Mouse (Mus musculus) right cerebral cortex, postnatal 10 days (tissue): ENCODE measurements at regions not wholly inside any gene's neighbourhood (a gene's known extent, or its start where the extent isn't known, plus 50 kb on each side); places are given as distances from the start of the nearest gene placed in this dataset.

Experiments used
- DNase-seq, 2 experiments: peaks; one replicate each; pipeline ENCODE4 v3.0.0; 2021; ENCODE audit warnings: low spot score in 2 of 2

DNA sequence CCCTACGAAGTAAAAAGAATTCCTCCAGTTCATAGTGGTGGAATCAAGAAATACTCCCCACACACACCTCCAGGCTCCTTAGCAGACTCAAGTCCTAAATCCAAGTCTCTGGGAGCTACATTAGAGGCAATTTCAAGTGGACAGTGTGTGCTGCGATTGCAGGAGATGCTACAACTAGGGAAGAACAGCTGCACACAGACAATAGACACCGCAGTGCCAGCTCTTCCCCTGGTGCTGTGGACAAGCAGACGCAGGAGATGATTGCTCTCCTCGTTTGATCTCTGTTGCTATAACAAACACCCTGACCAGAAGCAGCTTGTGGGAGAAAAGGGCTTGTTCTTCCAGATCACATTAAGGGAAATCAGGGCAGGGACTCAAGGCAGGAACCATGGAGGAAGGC is 517.1 kb upstream of the Adam5 start:
- no peak for DNase-seq

DNA sequence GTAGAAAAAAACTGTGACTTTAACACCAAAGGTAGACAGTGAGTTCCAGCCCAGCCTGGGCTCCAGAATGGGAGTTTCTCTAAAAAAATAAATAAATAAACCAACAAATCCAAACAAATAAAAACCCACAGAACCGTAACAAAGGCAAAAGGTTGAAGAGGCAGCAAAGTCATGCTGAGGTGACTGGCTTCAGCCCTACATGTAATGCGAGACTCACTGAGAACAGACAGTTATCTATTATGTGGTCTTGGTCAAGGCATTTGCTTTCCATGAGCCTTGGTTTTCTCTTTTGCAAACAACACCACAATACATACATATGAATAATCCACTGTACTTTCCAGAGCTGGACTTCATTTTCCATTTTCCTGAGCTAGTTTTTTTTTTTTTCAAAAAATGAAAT is 516.6 kb upstream of the Adam5 start:
- no peak for DNase-seq

DNA sequence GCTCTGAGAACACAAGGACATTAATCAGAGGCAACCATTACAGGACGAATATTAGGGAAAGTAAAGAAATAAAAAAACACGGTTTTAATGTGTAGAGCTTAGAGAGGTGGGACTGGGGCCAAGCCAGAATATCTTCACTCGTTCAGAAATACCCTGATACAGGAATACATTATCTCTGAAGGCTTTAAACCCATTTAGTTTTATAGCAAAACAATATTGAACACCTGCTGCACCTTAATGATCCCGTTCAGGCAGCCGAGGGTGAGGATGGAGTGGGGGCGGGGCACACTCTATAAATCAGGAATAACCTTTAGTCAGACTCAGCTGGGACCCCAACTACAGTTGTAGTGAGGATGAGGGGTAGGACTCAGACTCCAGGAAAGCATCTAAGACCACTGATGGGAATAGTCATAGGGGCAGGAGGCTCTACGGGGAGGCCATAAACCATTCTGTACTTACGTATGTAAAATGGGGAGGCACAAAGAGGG is 508.0 kb upstream of the Adam5 start:
- DNase-seq = no peak

DNA sequence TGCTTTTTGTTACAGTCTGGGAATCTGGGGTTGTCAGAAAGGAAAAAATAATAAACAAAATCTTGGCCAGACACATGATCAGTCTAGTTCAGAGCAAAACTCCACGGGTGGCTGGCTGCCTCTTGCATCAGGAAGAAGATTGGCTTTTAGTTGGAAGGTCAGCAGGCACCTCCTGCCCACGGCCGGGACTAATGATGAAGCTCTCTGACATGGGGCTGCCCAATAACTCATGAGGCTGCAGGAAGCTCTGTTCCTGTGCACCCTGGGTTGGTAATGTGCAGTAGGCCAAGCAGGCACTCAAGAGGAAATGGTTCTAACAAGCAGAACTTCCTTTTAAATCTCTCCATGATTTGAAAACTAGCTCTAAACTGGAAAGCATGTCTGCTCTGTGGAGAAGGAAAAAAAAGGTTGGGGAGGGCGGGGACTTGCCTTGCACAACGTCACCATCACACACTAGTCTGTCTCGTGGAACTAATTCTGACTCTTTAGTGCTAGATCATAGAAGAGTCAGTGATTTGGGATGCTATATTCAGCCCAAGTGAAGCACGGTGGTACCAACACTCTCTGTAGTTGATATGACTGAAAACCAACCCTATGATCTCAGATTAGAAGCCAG is 507.1 kb upstream of the Adam5 start:
- DNase-seq = no peak

DNA sequence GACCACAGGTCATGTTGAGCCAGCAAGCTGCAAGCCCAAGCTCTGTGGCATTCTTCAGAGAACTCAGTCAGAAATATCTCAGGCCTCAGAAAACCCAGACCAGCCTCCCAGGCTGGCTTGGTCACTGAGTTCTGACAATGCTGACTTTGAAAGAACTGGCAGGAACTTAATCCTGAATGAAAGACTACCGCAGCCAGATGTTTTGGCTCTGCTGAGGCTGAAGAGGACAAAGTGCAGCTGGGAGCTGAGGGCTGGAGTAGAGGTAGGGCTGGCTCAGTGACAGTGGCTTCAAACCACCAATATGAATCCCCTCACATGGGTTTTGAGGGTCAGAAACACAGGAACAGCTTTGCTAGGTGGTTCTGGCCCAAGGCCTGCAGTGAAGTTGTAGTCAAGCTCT is 505.6 kb upstream of the Adam5 start:
- no peak for DNase-seq

DNA sequence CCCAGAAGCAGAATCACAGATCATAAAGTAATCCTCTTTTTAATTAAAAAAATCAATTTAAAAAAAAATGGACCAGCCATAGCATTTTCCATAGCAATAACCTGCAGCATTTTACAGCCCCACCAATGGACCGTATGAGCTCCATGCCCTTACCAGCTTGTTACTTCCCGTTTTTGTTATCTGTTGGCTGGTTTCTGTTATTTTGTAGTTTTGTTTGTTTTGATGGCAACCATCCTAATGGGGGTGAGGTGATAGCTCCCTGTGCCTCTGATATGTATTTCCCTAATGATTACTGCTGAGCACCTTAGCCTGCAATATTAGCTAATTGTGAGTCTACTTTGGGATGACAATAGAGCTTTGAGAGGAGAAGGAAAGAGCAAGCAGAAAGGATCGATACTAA is 504.1 kb upstream of the Adam5 start:
- no peak for DNase-seq

DNA sequence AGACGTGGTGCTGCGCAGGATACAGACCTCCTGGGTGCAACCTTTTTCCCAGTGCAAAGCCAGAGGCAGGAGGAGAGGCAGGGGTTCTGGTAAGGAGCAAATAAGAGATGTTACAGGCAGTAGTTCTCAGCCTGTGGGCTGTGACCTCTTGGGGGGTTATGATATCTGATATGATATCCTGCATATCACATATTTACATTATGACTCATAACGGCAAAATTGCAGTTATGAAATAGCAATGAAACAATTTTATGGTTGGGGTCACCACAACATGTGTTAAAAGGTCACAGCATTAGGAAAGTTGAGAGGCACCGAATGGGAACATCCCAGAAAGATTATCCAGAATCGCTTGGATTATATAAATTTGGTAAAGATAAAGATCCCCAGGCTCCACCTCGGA is 502.8 kb upstream of the Adam5 start:
- DNase-seq = no peak

DNA sequence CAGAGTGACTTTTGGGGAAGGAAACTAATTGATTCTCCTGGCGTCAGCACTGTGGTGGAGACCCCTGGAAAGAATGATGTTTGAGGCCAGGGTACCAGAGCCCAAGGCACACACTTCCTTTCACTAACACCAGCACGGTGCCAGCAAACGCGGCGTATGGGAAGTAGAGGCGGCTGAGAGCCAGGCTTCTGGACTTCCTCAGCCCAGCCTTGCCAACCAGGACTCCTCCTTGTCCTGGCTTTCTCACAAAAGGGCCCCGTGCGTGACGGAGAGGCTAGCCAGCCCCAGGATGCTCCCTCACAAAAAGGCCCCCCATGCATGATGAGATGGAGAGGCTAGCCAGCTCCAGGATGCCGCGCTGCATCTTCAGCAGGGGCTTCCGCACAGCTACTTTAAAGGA is 502.1 kb upstream of the Adam5 start:
- DNase-seq = peak; percentile 50 to 59

DNA sequence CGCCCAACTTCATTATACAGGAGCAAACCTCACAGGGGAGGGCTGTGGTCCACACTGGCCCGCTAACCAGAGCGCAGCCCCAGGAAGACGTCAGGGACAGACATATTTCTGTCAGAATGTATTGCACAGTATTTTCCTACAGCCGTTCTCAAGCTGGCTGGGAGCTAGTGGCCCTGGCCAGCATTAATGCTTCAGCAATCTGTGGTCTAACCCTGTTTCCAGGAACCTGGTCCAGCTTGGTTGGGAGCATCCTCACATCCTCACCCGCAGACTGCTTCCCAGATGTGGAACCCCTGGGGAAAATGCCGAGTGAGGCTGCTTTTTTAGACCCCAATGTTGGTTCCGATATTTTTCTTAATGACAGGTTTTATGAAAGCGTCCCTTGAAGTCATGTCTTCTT is 500.6 kb upstream of the Adam5 start:
- DNase-seq = no peak

DNA sequence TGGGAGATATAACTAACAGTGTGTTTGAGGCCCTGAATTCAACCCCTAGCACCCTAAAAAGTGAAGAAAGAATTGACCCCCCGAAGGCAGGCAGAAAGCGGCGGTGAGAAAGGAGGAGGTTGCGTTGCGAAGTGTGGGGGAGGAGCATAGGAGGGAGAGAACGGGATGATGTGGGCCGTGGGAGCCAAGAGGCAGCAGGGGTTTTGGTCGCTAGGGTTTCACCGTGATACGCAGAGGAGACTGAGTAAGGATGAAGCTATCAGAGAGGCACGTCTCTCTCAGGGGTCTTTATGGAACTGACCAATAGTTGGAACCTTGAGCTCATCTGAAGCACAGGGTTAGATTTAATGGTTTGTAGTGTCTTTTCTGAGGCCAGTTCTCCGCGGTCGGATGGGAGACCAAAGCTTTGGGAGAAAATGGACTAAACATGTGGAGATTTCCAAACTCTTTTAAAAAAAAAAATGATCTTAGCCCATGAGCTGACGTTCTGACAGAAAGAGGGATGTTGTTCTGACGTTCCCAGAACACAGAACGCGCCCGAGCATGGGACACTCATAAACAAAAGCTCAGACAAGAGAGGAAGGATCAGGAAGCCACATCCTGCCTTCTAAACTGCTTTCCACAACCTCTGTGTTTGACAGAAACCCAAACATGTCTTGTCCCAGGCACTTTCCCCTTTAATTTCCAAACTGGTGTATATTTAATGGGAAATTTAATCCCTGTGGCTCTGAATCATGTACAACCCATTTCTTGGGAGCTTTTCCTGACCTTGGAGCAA is 499.7 kb upstream of the Adam5 start:
- no peak for DNase-seq

DNA sequence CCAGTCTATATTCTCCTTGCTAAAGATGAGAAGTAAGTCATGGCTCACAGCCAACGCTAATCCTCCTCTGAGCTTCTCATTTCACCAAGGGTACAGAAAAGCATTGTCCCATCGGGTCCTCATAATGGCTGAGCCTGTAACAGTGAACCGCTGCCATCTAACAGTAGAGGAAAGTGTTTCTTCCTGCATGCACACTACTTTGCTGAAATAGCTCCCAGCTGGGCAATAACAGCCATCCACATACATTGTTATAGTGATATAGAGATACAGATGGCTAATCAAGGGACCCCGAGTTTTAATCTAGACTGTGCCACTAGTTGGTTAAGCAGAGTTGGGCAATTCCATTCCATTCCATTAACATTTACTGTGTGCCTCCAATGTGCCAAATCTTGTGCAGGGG is 492.2 kb upstream of the Adam5 start:
- DNase-seq = no peak

DNA sequence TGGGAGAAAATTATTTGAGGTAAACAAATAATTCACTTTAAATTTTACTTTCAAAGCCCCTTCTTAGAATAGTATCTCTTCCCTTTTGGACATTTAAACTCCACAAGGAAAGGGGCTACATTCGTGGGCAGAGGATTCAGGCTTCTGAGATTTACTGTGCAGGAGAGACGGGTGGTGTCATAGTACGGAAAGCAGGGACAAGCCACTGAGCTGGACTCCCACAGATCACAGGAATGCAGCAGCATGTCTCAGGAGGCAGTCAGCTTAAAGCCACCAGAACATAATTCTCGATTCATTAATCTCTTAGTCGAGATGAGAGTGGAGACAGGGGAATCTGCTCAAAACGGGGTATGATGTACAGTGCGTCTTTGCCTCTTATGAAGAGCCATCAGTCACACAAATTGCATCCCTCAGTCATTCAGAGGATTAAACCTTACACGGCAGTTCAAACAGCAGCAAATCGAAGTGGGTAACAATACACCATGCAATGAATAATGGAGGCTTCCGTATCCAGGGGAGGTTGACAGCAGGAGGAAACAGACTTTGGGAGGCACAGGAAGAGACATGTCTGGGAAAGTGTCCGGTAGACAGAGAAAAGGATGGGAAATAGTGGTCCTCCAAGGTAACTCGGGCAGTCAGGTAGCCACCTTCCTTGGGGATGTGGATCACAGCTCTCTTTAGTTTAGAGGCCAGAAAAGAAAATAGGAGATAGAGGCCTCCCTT is 487.8 kb upstream of the Adam5 start:
- DNase-seq = no peak

DNA sequence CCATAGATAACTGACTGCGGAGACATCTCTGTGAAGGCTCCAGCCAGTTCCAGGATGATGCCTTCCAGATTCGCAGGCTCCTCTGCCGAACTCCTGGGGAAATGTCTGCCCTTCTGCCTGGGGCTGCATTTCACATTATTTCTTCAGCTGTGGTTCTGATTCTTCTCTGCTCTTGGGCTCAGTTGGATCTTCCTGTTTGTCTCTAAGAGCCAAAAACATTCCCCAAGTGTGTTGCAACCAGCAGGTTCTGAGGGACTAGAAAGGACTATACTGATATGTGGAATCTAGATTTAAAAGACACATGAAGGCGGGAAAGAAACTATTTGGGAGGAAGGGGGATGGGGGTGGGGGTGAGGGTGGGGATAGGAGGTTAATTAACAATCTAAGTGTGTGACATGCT is 483.8 kb upstream of the Adam5 start:
- no peak for DNase-seq

DNA sequence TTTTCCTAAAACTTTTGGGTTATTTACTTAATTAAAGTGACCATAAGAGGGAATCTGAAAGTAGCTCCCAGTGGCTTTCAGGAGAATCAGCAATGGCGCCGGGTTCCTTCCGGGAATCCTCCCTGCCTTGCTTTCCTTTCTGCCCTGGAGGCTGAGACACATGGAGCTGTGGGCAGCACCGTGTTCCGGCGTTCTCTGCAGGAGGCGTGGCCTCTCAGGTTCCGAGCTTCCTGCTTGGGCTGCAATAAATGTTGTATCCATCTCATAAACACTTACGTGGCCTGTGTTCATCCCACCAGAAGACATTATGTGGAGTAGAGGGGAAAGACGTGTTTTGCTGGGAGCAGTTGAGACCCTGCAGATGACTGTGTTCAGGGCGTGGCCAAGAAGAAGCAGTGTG is 483.3 kb upstream of the Adam5 start:
- DNase-seq = no peak

DNA sequence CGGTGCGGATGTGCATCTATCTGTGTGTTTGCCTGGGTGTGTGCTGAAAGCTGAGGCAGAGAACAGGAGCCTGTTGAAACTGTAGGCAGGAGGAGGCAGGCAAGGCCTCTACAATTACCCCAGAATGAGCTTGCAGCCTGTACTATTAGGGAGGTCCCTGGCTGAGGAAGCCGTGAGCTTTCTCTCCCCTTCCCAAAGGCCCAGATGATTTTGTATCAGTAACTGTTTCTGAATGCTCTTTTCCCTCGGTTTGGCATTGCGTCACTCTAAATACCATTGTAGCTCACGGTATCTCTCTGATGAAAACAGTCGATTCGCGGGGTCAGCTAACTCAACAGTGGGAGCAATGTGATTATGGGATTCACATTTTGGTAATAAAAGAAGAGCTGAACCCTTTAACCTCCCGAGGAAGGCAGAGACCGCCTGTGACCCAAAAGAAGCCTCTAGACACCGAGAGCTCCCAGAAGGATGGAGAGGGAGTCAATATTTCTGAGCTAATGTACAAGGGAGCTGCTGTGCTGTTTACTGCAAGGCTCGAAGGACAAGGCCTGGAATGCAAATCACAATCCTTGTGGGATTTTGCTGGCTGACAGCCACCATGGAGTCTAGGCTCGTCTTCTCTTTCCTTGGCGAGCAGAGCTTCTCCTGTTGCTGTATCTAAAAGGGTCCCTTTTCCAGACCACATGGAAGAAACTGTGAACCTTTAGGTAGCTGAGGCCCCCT is 482.8 kb upstream of the Adam5 start:
- DNase-seq = peak; percentile 33 to 38
